Mouse (Mus musculus) gastrocnemius, postnatal 14 days (tissue): ENCODE measurements around the gene BC052040. TPM values are rescaled to one million over a fixed set of nuclear protein-coding genes. Genes with fewer than 3 reads are reported as not detected.
A peak's percentile ranks its signal among the peaks of the same experiment; 100 is the strongest.

Experiments
- DNase-seq: peaks from one replicate; pipeline ENCODE4 v3.0.0; 2021; ENCODE audit warnings: mixed read lengths
- intact Hi-C: fragments of 180-260 bp; cut with DNase I; formaldehyde crosslinking; loops from one replicate; pipeline ENCODE4 v1.15.1; 2025; ENCODE audit warnings: low total_unique reads
- total RNA-seq, 2 experiments: library from RNA; stranded (reverse); gene quantifications; 2 replicates each; pipeline ENCODE4 v1.2.3; 2021

Gene BC052040
- total RNA-seq, 2 experiments from 2014 or later: 1.1 to 1.4 TPM

- no peak for DNase-seq
- intact Hi-C loops: no loop called here
Measured at GRCm38 (mm10) chr2:115747639-115748038, 166.1 kb downstream of the BC052040 start.

- intact Hi-C loops: no loop called here
- no peak for DNase-seq
Measured at GRCm38 (mm10) chr2:115751177-115751576, 169.7 kb downstream of the BC052040 start.

- DNase-seq: no peak
- intact Hi-C loops: no loop called here
Measured at GRCm38 (mm10) chr2:115757685-115758084, 176.2 kb downstream of the BC052040 start.

- intact Hi-C loops: no loop called here
Measured at GRCm38 (mm10) chr2:115758542-115758941, 177.0 kb downstream of the BC052040 start.

GRCm38 (mm10) chr2:115764595-115765305 lies 183.2 kb downstream of the BC052040 start:
- DNase-seq: no peak
- intact Hi-C loops: no loop called here

More at GRCm38 (mm10) chr2:115758542-115758941, 177.0 kb downstream of the BC052040 start:
- no peak for DNase-seq

GRCm38 (mm10) chr2:115769597-115770305 lies 188.2 kb downstream of the BC052040 start:
- intact Hi-C loops: no loop called here
- DNase-seq: no peak

- no peak for DNase-seq
- intact Hi-C loops: no loop called here
Measured at GRCm38 (mm10) chr2:115772709-115773108, 191.2 kb downstream of the BC052040 start.

GRCm38 (mm10) chr2:115774153-115774908 lies 192.8 kb downstream of the BC052040 start:
- intact Hi-C loops: no loop called here

GRCm38 (mm10) chr2:115775488-115776217 lies 194.1 kb downstream of the BC052040 start:
- intact Hi-C loops: no loop called here
- no peak for DNase-seq

More at GRCm38 (mm10) chr2:115774153-115774908, 192.8 kb downstream of the BC052040 start:
- DNase-seq: no peak

GRCm38 (mm10) chr2:115776924-115777860 lies 195.7 kb downstream of the BC052040 start:
- DNase-seq: no peak
- intact Hi-C loops: no loop called here

GRCm38 (mm10) chr2:115780546-115781011 lies 199.1 kb downstream of the BC052040 start:
- DNase-seq: peak; percentile 13
- intact Hi-C loops: no loop called here

GRCm38 (mm10) chr2:115785687-115786086 lies 204.2 kb downstream of the BC052040 start:
- DNase-seq: no peak
- intact Hi-C loops: no loop called here

GRCm38 (mm10) chr2:115798839-115799238 lies 217.3 kb downstream of the BC052040 start:
- intact Hi-C loops: no loop called here
- DNase-seq: no peak

GRCm38 (mm10) chr2:115808376-115808775 lies 226.9 kb downstream of the BC052040 start:
- DNase-seq: no peak
- intact Hi-C loops: no loop called here

- intact Hi-C loops: no loop called here
Measured at GRCm38 (mm10) chr2:115813316-115813715, 231.8 kb downstream of the BC052040 start.

GRCm38 (mm10) chr2:115813721-115814120 lies 232.2 kb downstream of the BC052040 start:
- no peak for DNase-seq
- intact Hi-C loops: no loop called here

More at GRCm38 (mm10) chr2:115813316-115813715, 231.8 kb downstream of the BC052040 start:
- no peak for DNase-seq

GRCm38 (mm10) chr2:115817959-115818358 lies 236.4 kb downstream of the BC052040 start:
- intact Hi-C loops: no loop called here
- DNase-seq: no peak

GRCm38 (mm10) chr2:115822361-115822760 lies 240.8 kb downstream of the BC052040 start:
- no peak for DNase-seq
- intact Hi-C loops: no loop called here
